Mouse (Mus musculus): ENCODE results near the gene Gm10643. TPM values are rescaled to one million over a fixed set of nuclear protein-coding genes. Genes with fewer than 3 reads are reported as not detected.

Gene Gm10643
- polyA plus RNA-seq, 1 experiment from 2014 or later, result 1.2 TPM

DNA sequence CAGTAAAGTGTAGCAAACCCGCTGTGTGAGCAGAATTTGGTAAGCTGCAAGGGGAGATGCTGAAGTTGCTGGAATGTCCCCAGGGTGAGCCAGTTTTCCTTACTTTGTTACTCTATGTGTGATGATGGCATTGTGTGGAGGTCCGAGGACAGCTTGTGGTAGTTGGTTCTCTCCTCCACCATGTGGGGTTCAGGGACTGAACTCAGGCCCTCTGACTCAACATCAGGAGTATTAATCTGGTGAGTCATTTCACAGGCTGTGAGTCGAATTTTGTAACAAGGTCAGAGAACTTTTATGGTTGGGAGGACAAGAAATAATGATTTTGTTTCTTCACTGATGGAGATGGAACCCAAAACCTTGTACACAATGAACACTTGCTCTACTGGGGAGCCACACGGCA, 32.2 kb downstream of the Gm10643 start:
- H3K27ac ChIP-seq (ENCODE audit: low read length), result no peak overlapping the region
- H3K4me3 ChIP-seq (ENCODE audit: low read length), result no peak overlapping the region
- ATAC-seq (ENCODE audit: low read depth), result no peak
- no peak overlapping the region for H3K9ac ChIP-seq (ENCODE audit: low read length)
- WGBS, result 78% methylated on average over 4 of the region's 4 CpGs
- no peaks in the 10 kb centered on the region for H3K9me3 ChIP-seq (ENCODE audit: control insufficient read depth, low read length)
- H3K4me1 ChIP-seq (replicated peaks; ENCODE audit: control insufficient read depth, insufficient read depth, low read length), result no peaks in the 10 kb centered on the region
- H3K36me3 ChIP-seq (ENCODE audit: control insufficient read depth, insufficient read depth, low read length), result no peaks in the 10 kb centered on the region
- H3K27me3 ChIP-seq (ENCODE audit: control insufficient read depth, insufficient read depth, low read depth, low read length), result no peaks in the 10 kb centered on the region
- H3K4me2 ChIP-seq (ENCODE audit: low read depth, low read length), result no peak overlapping the region

- H3K9me3 ChIP-seq (ENCODE audit: control insufficient read depth, low read length), result no peaks in the 10 kb centered on the region
- 83% methylated on average over 5 of the region's 5 CpGs for WGBS
- H3K4me2 ChIP-seq (ENCODE audit: low read depth, low read length), result no peak overlapping the region
- no peak overlapping the region for H3K4me3 ChIP-seq (ENCODE audit: low read length)
- no peaks in the 10 kb centered on the region for H3K36me3 ChIP-seq (ENCODE audit: control insufficient read depth, insufficient read depth, low read length)
- no peak overlapping the region for H3K9ac ChIP-seq (ENCODE audit: low read length)
- no peak overlapping the region for H3K27ac ChIP-seq (ENCODE audit: low read length)
- H3K4me1 ChIP-seq (replicated peaks; ENCODE audit: control insufficient read depth, insufficient read depth, low read length), result peaks cover 5% of the 10 kb centered on the region
- no peak for ATAC-seq (ENCODE audit: low read depth)
- peaks cover 15% of the 10 kb centered on the region for H3K27me3 ChIP-seq (ENCODE audit: control insufficient read depth, insufficient read depth, low read depth, low read length)
These were observed 35.7 kb downstream of the Gm10643 start for GRCm38 (mm10) chr8:84029272-84029671.

- Histone ChIP-seq H3K4me3 (ENCODE audit: low read length) (no peak overlapping the region), H3K27me3 (ENCODE audit: control insufficient read depth, insufficient read depth, low read depth, low read length) (peaks cover 15% of the 10 kb centered on the region), H3K9ac (ENCODE audit: low read length) (no peak overlapping the region), H3K9me3 (ENCODE audit: control insufficient read depth, low read length) (no peaks in the 10 kb centered on the region), H3K4me1 (replicated peaks; ENCODE audit: control insufficient read depth, insufficient read depth, low read length) (peaks cover 22% of the 10 kb centered on the region), H3K27ac (ENCODE audit: low read length) (no peak overlapping the region), H3K36me3 (ENCODE audit: control insufficient read depth, insufficient read depth, low read length) (no peaks in the 10 kb centered on the region), H3K4me2 (ENCODE audit: low read depth, low read length) (no peak overlapping the region)
- 14% methylated on average over 10 of the region's 10 CpGs for WGBS
- ATAC-seq (ENCODE audit: low read depth), result no peak
These were observed 37.5 kb downstream of the Gm10643 start for GRCm38 (mm10) chr8:84027449-84027848.

GRCm38 (mm10) chr8:84025863-84026262, 39.1 kb downstream of the Gm10643 start:
- peaks cover 18% of the 10 kb centered on the region for H3K27me3 ChIP-seq (ENCODE audit: control insufficient read depth, insufficient read depth, low read depth, low read length)
- no peaks in the 10 kb centered on the region for H3K36me3 ChIP-seq (ENCODE audit: control insufficient read depth, insufficient read depth, low read length)
- no peak overlapping the region for H3K27ac ChIP-seq (ENCODE audit: low read length)
- H3K4me1 ChIP-seq (replicated peaks; ENCODE audit: control insufficient read depth, insufficient read depth, low read length), result peaks cover 31% of the 10 kb centered on the region
- whole genome bisulfite sequencing, result 2% methylated on average over 41 of the region's 41 CpGs
- H3K4me3 ChIP-seq (ENCODE audit: low read length), result peak overlapping the region; percentile 46
- no peaks in the 10 kb centered on the region for H3K9me3 ChIP-seq (ENCODE audit: control insufficient read depth, low read length)
- peak overlapping the region; percentile 67 for H3K4me2 ChIP-seq (ENCODE audit: low read depth, low read length)
- H3K9ac ChIP-seq (ENCODE audit: low read length), result peak overlapping the region; percentile 58
- peak; percentile 66 for ATAC-seq (ENCODE audit: low read depth)

- H3K4me2 ChIP-seq (ENCODE audit: low read depth, low read length), result no peak overlapping the region
- no peak overlapping the region for H3K27ac ChIP-seq (ENCODE audit: low read length)
- no peak for ATAC-seq (ENCODE audit: low read depth)
These were observed 40.8 kb downstream of the Gm10643 start for GRCm38 (mm10) chr8:84024171-84024570.

GRCm38 (mm10) chr8:84023631-84024030, 41.3 kb downstream of the Gm10643 start:
- H3K4me3 ChIP-seq (ENCODE audit: low read length), result no peak overlapping the region
- H3K27ac ChIP-seq (ENCODE audit: low read length), result no peak overlapping the region; the same call in 1 of the 2 replicates
- 59% methylated on average over 1 of the region's 1 CpGs for WGBS
- H3K4me2 ChIP-seq (ENCODE audit: low read depth, low read length), result peak overlapping the region; percentile 26
- no peak for ATAC-seq (ENCODE audit: low read depth)
- no peak overlapping the region for H3K9ac ChIP-seq (ENCODE audit: low read length)
- peaks cover 31% of the 10 kb centered on the region for H3K4me1 ChIP-seq (replicated peaks; ENCODE audit: control insufficient read depth, insufficient read depth, low read length)
- no peaks in the 10 kb centered on the region for H3K9me3 ChIP-seq (ENCODE audit: control insufficient read depth, low read length)
- no peaks in the 10 kb centered on the region for H3K36me3 ChIP-seq (ENCODE audit: control insufficient read depth, insufficient read depth, low read length)
- peaks cover 18% of the 10 kb centered on the region for H3K27me3 ChIP-seq (ENCODE audit: control insufficient read depth, insufficient read depth, low read depth, low read length)

More at GRCm38 (mm10) chr8:84024171-84024570, 40.8 kb downstream of the Gm10643 start:
- Histone ChIP-seq H3K4me3 (ENCODE audit: low read length) (no peak overlapping the region), H3K9me3 (ENCODE audit: control insufficient read depth, low read length) (no peaks in the 10 kb centered on the region), H3K27me3 (ENCODE audit: control insufficient read depth, insufficient read depth, low read depth, low read length) (peaks cover 18% of the 10 kb centered on the region), H3K9ac (ENCODE audit: low read length) (no peak overlapping the region), H3K36me3 (ENCODE audit: control insufficient read depth, insufficient read depth, low read length) (no peaks in the 10 kb centered on the region), H3K4me1 (replicated peaks; ENCODE audit: control insufficient read depth, insufficient read depth, low read length) (peaks cover 31% of the 10 kb centered on the region)
- 12% methylated on average over 10 of the region's 10 CpGs for WGBS

GRCm38 (mm10) chr8:84023085-84023484, 41.9 kb downstream of the Gm10643 start:
- ATAC-seq (ENCODE audit: low read depth), result peak; percentile 47
- Histone ChIP-seq H3K9ac (ENCODE audit: low read length) (no peak overlapping the region), H3K9me3 (ENCODE audit: control insufficient read depth, low read length) (no peaks in the 10 kb centered on the region), H3K36me3 (ENCODE audit: control insufficient read depth, insufficient read depth, low read length) (no peaks in the 10 kb centered on the region), H3K27ac (ENCODE audit: low read length) (peak overlapping the region; percentile 42; the same call in 1 of the 2 replicates), H3K4me1 (replicated peaks; ENCODE audit: control insufficient read depth, insufficient read depth, low read length) (peaks cover 31% of the 10 kb centered on the region), H3K4me3 (ENCODE audit: low read length) (no peak overlapping the region), H3K27me3 (ENCODE audit: control insufficient read depth, insufficient read depth, low read depth, low read length) (peaks cover 18% of the 10 kb centered on the region), H3K4me2 (ENCODE audit: low read depth, low read length) (peak overlapping the region; percentile 26)
- WGBS, result 7% methylated on average over 5 of the region's 5 CpGs

DNA sequence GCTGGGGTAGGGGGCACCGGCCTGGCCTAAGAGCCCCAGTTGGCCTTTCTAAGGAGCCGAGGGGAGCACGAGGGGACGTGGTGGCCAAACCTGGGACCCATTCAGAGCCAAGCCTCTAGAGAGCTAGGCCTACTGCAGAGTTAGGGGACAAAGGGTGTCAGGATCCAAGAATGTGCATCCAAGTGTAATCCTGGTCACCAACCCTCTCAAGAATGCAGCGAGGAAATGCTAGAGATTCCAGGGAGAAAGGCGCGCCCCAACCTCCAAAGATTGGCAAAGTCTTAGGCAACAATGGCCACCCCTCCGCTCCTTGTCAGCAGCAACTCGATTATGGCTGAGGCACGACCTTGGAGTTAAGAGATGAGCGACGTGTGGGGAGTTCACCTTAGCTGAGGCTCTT, 43.4 kb downstream of the Gm10643 start:
- H3K27me3 ChIP-seq (ENCODE audit: control insufficient read depth, insufficient read depth, low read depth, low read length), result peaks cover 12% of the 10 kb centered on the region
- H3K9ac ChIP-seq (ENCODE audit: low read length), result peak overlapping the region; percentile 52
- no peaks in the 10 kb centered on the region for H3K36me3 ChIP-seq (ENCODE audit: control insufficient read depth, insufficient read depth, low read length)
- peak overlapping the region; percentile 40 for H3K4me3 ChIP-seq (ENCODE audit: low read length)
- no peaks in the 10 kb centered on the region for H3K9me3 ChIP-seq (ENCODE audit: control insufficient read depth, low read length)
- 31% methylated on average over 12 of the region's 12 CpGs for WGBS
- H3K27ac ChIP-seq (ENCODE audit: low read length), result peak overlapping the region; percentile 84
- H3K4me2 ChIP-seq (ENCODE audit: low read depth, low read length), result peak overlapping the region; percentile 49
- H3K4me1 ChIP-seq (replicated peaks; ENCODE audit: control insufficient read depth, insufficient read depth, low read length), result peaks cover 31% of the 10 kb centered on the region
- peak; percentile 13; the same call in 1 of the 2 replicates for ATAC-seq (ENCODE audit: low read depth)

DNA sequence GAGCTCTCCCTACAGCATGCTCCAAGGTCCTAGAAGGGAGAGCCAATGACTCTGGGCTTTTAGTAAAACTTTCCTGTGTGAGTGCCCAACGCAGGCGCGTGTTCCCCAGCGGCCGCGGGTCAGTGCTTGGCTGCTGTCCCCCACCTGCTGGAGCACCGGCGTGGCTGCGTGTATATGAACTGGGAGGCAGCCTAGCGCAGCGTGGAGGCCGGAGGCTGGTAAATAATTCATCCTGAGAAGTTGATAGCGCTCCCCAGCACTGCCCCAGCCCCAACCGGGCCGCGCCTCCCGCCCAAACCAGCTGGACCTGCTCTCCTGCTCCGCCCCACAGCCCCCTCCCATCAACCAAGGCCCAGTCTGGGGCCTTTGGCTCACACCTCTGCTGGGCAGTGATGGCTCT, 43.8 kb downstream of the Gm10643 start, which contains the start of gene Palm3:
TSS of gene Palm3 (plus strand) at position 376 of the 400 bp plus-strand sequence.
- Histone ChIP-seq H3K9me3 (ENCODE audit: control insufficient read depth, low read length) (no peaks in the 10 kb centered on the region), H3K27me3 (ENCODE audit: control insufficient read depth, insufficient read depth, low read depth, low read length) (peaks cover 9% of the 10 kb centered on the region; the same call in 1 of the 2 replicates), H3K9ac (ENCODE audit: low read length) (peak within 1 kb of the TSS; percentile 52), H3K36me3 (ENCODE audit: control insufficient read depth, insufficient read depth, low read length) (no peaks in the 10 kb centered on the region), H3K4me1 (replicated peaks; ENCODE audit: control insufficient read depth, insufficient read depth, low read length) (peaks cover 31% of the 10 kb centered on the region), H3K4me2 (ENCODE audit: low read depth, low read length) (peak within 1 kb of the TSS; percentile 49), H3K4me3 (ENCODE audit: low read length) (peak within 1 kb of the TSS; percentile 40), H3K27ac (ENCODE audit: low read length) (peak within 1 kb of the TSS; percentile 84)
- 3% methylated on average over 18 of the region's 18 CpGs for WGBS
- ATAC-seq (ENCODE audit: low read depth), result peak; percentile 74
